Mouse (Mus musculus): ENCODE data around the gene C8a.

Gene C8a

DNA sequence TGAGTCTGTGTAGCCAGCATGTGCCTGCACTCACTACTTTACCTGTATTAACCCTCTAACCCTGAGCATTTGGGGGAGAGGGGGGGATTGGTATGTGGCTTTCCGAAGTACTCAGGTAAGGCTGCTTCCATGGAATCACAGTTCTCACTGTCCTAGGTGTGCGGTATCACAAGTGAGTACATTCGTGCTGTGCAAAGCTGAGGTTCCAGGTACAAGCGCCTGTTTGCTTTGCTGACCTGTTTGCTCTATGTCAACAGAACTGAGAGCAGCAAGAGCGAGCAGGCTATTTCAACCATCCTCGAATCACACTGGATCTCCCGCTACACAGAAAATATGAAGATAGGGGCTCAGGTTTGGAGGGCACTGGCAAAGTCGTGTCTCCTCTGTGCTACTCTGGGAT lies 110.1 kb downstream of the C8a start, which contains the start of gene C8b:
TSS of gene C8b (plus strand) at position 253 of the 400 bp plus-strand sequence.
- DNase-seq, result no peak

Data from lung, postnatal 36 days (tissue).